Mouse (Mus musculus): ENCODE measurements at regions not wholly inside any gene's neighbourhood (a gene's known extent, or its start where the extent isn't known, plus 50 kb on each side); places are given as distances from the start of the nearest gene placed in this dataset.
A peak's percentile ranks its signal among the peaks of the same experiment; 100 is the strongest.

DNA sequence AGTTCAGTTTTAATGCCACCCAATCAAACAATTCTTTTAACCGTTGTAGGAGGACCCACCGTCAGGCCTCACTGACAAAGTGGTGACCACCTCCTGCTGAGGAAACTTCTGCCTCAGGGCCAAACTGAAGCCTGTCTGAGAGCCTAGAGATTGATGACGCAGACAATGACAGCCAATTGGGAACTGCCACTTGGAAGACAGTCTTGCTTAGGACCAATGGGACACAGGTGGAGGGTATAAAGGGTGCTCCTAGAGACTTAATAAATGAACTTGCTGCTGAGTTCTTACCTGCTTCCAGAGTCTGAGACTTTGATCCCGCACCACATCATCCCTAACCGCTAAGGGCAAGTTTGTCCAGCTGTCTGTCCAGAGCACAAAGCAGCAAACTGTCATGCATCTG, 80.0 kb downstream of the Tbx4 start:
- no peak for DNase-seq

DNA sequence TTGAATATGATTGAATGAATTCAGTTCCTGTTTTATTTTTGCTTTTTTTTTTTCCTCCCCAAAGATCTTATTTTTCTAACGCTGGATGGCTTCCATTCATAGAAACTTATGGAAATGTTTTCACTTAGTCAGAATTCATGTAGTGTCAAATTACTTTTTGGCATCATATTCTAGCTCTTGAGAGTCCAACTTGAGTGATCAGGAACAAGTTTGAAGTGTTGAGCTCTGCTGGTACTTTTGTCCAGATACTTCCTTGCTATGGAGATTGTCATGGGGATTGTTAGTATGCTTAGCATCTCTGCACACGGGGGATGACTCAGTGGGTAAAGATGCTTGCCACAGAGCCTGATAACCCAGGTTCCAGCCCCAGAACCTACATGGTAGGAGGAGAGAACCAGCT, 84.1 kb downstream of the Tbx4 start:
- DNase-seq: no peak

DNA sequence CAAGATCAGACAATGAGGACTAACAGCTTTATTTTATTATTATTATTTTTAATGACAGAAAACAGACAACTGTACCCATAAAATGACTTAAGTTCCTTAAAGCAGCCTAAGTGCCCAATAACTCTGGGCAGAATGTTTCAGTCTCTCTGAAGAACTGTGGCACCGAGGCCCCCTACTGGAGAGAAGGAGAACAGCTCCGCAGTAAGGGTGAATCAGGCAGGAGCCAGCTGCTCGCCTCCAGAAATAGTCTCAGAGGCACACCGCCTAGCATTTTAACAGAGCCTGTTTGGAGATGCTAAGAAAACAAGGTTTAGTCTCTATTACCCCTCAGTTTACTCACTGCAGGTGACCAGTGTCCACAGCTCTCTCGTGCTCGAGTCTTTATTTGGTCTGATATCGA, 86.2 kb downstream of the Tbx4 start:
- peak; percentile 64 for DNase-seq

DNA sequence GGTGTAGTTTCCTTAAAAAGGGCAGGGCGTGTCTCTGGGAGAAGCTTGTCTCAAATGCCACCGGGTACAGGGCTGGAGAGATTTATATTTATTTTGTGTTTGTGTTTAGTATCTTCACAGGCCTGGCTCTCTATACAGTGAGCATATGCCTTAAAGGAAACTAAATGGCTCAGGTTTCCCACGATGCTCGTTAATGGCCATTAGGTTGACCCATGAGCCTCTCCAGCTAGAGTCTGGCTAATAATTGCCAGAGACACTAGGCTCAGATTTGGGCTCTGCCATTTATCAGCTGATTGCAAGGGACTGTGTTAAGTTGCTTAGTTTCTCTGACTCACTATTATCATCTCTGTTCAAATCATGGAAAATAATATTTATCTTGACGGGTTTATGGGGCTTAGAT, 87.5 kb downstream of the Tbx4 start:
- DNase-seq: no peak

DNA sequence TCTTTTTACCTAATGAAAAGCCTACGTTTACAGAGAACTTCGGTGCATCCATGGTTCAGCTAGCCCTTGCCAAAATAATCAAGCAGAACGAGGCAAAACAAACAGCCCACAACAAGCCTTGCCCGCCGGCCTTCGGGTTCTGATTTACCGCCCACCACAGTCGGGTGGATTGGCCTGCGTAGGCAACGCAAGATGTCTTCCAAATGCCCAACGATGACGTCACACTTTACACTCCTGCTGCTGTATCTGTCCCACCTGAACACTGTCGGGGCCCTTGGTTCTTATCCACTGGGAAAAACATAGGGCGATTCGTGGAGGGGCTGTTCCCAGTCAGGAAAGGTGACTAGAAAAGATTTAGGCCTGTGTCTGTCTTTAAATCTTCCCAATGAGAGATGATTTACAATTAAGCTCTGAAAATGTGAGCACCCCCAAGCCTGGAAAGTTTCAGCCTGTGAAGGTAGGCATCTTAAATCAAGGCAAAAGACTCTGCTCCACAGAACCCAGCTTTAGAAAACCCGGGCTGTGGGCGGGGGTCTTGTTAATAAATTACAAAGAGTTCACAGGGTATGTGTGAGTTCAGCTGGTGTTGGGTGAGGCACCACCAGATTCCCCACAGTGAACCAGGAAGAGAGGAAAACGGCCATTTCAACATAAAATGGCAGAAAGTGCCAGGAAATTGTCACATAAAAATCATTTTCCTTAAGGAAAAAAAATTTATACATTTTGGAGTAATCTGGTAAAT, 90.6 kb downstream of the Tbx4 start:
- DNase-seq: no peak

DNA sequence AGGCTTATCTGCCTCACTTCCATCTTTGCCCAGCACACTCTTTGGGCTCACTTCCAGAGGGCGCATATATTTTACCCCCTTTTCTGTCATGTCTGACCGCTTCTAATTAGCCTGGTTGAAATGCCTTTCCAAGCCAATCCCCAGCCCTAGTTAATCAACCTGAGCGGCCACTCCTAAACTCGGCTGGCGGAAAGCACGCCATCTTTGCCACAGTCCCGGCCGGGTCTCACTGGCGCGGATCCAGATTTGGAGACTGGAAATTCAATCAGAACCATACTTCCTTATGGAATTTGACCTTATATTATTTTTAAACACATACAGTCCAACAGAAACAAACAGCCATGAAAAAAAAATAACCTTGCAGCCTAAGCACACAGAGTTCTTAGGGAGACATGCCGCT, 94.2 kb downstream of the Tbx4 start:
- DNase-seq: no peak

DNA sequence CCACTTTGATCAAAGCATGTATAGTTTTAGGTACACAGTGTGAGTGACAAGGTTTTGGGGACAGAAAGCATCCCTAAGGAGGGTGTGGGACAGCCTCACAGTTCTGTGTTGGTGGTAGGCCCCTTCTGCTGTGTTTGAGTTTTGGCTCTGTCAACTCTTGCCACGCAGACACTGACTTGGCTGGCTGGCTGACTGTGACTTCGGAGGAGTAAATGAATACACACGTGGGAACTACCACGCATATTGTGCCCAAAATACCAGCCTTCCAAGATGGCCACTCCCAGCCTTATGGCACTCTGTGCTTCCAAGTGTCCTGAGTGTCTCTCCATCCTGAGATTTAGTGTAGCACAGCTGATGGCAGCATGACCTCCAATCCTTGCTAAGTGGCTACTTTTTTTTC, 95.3 kb downstream of the Tbx4 start:
- DNase-seq: no peak

DNA sequence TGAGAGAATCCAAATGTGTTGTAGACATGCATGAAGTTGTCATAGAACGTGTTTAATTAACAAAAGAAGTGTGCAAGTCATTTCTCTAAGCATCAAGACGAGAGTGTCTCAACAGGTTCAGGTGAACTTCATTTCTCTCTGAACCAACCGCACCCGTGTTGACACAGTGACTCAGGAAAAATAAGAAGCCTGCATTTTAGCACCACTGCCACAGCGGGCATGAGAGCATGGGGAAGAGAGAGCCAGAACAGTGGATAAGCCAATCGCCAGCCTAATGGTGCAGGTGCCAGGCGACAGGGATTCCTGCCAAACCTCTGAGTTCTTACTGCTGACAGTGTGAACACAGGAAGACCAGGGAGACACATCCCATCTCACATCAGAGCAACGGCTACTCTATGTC, 100.1 kb downstream of the Tbx4 start:
- no peak for DNase-seq

DNA sequence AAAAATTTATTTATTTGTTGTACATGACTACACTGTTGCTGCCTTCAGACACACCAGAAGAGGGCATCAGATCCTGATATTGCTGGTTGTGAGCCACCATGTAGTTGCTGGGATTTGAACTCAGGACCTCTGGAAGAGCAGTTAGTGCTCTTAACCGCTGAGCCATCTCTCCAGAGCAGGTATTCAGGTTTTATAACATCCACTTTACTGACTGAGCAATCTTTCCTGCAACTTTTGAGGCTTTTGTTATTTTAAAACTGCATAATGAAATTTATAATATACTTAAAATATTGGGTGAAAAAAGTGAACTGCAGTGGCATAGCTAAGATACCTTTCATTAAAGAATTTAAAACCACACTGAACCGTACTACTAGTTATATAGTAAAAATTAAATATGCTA, 101.0 kb downstream of the Tbx4 start:
- DNase-seq: no peak

DNA sequence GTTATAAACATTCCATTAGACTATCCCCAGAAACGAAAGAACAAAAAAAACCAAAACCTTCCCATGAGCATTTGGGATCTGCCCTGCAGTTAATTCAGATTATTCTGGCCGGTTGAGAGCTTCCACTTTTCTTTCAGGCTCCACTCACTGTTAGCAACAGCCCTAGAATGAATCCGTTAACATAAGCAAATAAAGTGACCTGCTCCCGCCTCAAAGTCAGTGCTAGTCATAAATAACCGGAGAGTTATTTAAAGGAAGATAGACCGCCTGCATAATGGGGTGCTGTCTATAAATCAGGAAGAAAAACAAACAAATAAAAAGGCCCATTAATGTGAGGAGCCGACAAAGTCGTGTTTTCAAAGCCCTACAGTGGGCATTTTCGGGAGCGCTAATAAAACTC, 103.3 kb downstream of the Tbx4 start:
- DNase-seq: no peak

DNA sequence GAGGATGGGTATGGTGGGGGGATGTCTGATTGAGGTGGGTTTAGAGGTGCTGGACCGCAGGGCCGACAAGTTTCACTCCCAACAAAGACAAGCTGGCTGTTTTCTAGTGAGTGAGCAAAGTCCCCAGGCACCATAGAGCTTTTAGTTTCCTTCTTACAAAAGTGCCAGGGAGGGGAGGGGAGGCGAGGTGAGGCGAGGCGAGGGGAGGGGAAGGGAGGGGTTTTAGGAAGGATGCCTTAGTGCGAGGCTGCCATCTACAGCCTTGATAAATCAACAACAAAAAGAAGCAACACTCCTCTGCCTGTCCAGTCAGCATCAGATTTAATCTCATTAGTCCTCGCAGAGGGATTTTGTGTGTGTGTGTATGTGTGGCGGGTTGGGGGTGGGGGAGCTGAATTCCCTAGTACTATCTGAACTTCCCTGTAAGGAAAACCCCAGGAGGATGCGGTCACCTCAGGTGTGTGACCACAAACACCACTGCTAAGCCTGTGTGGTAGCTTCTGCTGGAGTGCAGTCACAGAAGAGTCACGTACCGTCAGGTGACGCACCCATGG, 103.8 kb downstream of the Tbx4 start:
- peak; percentile 39 for DNase-seq

DNA sequence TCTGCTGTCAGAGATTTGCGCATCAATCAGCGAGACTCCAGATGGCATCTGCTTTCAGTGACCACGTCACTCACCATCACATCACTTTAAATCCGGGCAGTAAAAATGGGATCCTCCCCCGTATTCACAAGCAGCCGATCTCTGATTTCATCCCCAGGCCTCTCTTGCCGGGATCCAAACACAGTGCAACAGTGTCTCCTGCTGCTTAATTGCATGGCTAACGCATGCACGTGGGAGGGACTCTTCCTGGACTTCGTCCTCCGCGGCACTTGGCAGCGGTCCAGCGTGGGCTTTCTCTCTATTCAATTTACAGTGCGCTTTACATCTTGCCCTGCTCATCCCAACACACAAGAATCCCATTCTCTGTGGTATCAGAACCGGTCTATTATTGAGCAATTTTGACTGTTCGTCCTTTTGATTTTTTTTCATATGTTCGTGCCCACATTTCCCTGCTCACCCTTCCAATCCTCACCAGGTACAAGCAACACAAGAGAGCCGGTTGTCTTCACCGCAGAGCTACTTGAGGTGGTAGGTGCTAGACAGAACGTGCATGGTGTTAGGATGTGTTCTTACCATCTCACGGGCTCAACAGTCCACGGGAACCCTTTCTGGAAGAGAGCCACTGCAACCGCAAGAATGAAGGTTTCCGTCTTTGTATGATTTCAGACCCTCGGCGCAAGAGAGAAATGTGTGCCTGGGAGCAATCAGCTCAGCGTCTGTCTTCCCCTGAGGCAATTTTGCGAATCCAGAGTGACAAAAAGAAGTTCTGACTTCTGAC, 109.3 kb downstream of the Tbx4 start:
- DNase-seq: no peak

DNA sequence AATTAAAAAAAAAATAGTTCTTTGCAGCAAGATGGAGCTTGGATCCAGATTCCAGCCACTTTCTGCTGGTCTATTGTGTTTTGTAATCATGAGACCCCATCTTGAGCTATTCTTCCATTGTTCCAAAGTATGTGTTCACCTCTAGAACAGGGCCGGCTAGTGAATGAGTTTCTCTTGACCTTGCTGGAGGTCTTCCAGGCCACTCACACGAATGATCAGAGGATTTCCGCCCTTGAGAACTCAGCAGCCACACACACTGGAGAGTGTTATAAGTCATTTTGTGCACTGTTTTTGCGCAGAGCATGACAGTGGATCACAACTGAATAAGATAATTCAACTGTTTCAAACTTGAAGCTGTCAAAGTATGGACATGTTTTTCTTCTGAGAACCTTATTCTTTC, 110.5 kb downstream of the Tbx4 start:
- no peak for DNase-seq

DNA sequence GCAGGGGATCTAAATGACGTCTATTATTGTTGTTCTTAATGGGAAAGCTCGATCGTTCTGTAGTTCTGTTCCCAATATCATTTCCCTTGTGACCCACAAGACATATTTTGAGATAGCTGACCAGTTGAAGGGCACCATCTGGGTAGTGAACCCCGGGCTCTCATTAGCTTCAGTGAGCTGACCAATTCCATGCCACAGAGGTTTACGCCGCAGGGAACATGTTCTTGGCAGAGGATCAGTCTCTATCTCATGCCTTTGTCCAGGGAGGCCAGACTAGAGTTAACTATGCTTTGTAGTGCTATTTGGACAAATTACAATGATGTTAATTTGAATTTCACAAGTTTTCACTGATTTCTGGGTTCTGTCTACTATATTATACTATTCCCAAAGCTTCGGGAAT, 117.1 kb downstream of the Tbx4 start:
- DNase-seq: no peak

DNA sequence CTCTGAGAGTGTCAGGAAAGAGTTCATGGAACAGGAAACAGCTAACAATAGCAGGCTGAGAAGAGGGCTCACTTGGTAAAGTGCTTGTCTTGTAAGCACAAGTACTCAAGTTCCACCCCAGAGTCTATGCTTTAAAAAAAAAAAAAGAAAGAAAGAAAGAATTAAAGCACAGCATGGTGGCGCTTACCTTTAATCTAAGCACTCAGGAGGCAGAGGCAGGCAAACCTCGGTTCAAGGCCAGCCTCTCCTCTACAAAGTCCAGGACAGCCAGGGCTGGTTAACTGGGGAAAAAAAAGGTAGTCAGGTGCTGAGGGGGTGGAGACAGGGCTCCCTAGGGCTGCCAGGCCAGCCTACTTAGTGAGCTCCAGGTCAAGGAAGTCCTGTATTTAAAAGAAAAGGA, 119.1 kb downstream of the Tbx4 start:
- no peak for DNase-seq

DNA sequence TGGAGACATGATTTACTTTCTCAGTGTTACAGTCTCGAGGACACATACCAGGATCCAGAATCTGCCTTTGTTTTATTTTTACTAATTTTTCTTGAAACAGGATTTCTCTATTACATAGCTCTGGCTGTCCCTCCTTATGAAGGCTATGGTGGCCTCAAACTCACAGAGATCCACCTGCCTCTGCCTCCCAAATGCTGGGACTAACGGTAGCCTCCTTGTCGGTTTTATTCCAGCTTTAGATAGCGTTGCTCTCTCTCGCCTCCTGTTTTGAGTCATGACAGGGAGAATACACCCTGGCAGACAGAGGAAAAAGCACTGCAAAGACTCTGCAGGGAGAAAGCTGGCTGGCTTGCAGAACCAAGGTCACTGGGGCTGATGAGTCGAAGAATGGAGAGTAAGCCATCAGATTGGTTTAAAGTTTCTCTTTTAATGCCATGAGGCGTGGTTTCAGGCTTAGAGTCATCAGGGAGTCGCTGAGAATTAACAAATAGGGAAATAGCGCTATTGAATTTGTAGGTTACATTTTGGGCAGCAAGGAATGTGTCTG, 119.8 kb downstream of the Tbx4 start:
- DNase-seq: no peak

DNA sequence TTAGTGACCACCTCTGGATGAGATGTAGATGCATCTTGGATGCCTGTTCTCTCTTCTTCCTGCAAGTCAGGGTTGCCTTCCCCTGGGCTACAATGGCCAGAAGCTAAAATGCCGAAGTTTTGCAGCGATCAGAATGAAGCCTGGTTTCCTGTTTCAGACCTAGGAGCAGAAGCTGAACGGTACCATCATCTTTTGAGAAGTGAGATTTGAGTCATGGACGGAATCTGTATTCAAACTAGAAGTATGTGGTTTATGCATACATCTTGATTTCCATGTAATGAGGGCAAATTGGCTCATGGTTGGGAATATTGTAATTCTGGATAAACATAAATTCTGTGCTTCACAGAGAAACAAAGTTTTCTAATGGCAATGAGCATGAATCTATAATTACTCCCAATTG, 120.6 kb downstream of the Tbx4 start:
- DNase-seq: no peak

Measured in thymus, postnatal 4 days (tissue).